Mouse (Mus musculus) forebrain, embryonic 12.5 days (tissue): ENCODE measurements around the gene Trim72. TPM values are rescaled to one million over a fixed set of nuclear protein-coding genes. Genes with fewer than 3 reads are reported as not detected.

Experiments used
- ATAC-seq: fragments of 200-750 bp; cut with Nextera tagmentation; 2 replicates; pipeline ENCODE4 v1.8.0; 2017; ENCODE audit warnings: moderate TSS enrichment; ENCODE audit not compliant: low FRiP score
- H3K27ac ChIP-seq: fragments of 300-500 bp; sonication (generic); 2 replicates; pipeline ENCODE4 v1.5.1; 2016; ENCODE audit warnings: mild to moderate bottlenecking
- H3K27me3 ChIP-seq: fragments of 300-500 bp; sonication (generic); 2 replicates; pipeline ENCODE4 v1.6.1; 2016; ENCODE audit warnings: mild to moderate bottlenecking
- H3K36me3 ChIP-seq: fragments of 300-500 bp; sonication (generic); replicated peaks from 2 replicates; pipeline ENCODE4 v1.6.1; 2016; ENCODE audit warnings: mild to moderate bottlenecking
- H3K4me1 ChIP-seq: fragments of 300-500 bp; sonication (generic); 2 replicates; pipeline ENCODE4 v1.6.1; 2016
- H3K4me2 ChIP-seq: fragments of 300-500 bp; sonication (generic); 2 replicates; pipeline ENCODE4 v1.6.1; 2016; ENCODE audit warnings: mild to moderate bottlenecking, moderate library complexity
- H3K4me3 ChIP-seq: fragments of 300-500 bp; sonication (generic); replicated peaks from 2 replicates; pipeline ENCODE4 v1.5.1; 2016; ENCODE audit warnings: mild to moderate bottlenecking
- H3K9ac ChIP-seq: fragments of 300-500 bp; sonication (generic); 2 replicates; pipeline ENCODE4 v1.6.1; 2016; ENCODE audit warnings: mild to moderate bottlenecking
- H3K9me3 ChIP-seq: fragments of 300-500 bp; sonication (generic); 2 replicates; pipeline ENCODE4 v1.6.1; 2016
- WGBS: fragments of 180-500 bp; shearing (Covaris S2); methylation state at CpG from one replicate; pipeline ENCODE4 v1.1.7; 2016; 5-methylcytosine and 5-hydroxymethylcytosine counted together
- polyA plus RNA-seq: library from polyadenylated mRNA; unstranded; fragments of >200 nt; fragmentation: Nextera tagmentation; extraction: Ambion mirVana; gene quantifications from 2 replicates; pipeline ENCODE4 v1.2.1, GENCODE M21; 2016

Trim72 gene
- not detected in 2 replicates for polyA plus RNA-seq

GRCm38 (mm10) chr7:128003688-128004087 lies at the start of gene Trim72:
TSS of gene Trim72 (plus strand) at chr7:128003949.
- Histone ChIP-seq H3K9me3 (no peaks in the 10 kb centered on the region), H3K4me1 (peaks cover 6% of the 10 kb centered on the region; the same call in 1 of the 2 replicates), H3K36me3 (no peaks in the 10 kb centered on the region), H3K4me2 (peak within 1 kb of the TSS; percentile 27), H3K27me3 (peaks cover 20% of the 10 kb centered on the region; the same call in 1 of the 2 replicates), H3K4me3 (no peak within 1 kb of the TSS), H3K27ac (no peak within 1 kb of the TSS), H3K9ac (no peak within 1 kb of the TSS)
- ATAC-seq: no peak
- 96% methylated on average over 2 of the region's 2 CpGs for WGBS

GRCm38 (mm10) chr7:127959364-127959763 lies 44.4 kb upstream of the Trim72 start:
- Histone ChIP-seq H3K9me3 (no peaks in the 10 kb centered on the region), H3K27ac (no peak overlapping the region), H3K4me2 (no peak overlapping the region), H3K9ac (no peak overlapping the region), H3K4me3 (no peak overlapping the region), H3K4me1 (no peaks in the 10 kb centered on the region), H3K27me3 (no peaks in the 10 kb centered on the region), H3K36me3 (no peaks in the 10 kb centered on the region)
- ATAC-seq: no peak
- WGBS: 69% methylated on average over 5 of the region's 5 CpGs

GRCm38 (mm10) chr7:127966371-127966918 lies 37.3 kb upstream of the Trim72 start:
- no peaks in the 10 kb centered on the region for H3K27me3 ChIP-seq
- H3K4me1 ChIP-seq: peaks cover 27% of the 10 kb centered on the region
- H3K4me2 ChIP-seq: peak overlapping the region; percentile 63
- H3K4me3 ChIP-seq: peak overlapping the region; percentile 97
- 13% methylated on average over 10 of the region's 10 CpGs for WGBS
- ATAC-seq: no peak
- H3K9me3 ChIP-seq: no peaks in the 10 kb centered on the region
- peak overlapping the region; percentile 98 for H3K27ac ChIP-seq
- H3K9ac ChIP-seq: peak overlapping the region; percentile 98
- H3K36me3 ChIP-seq: peaks cover 18% of the 10 kb centered on the region

GRCm38 (mm10) chr7:127967004-127967921 lies 36.5 kb upstream of the Trim72 start, which contains the start of gene Fus:
TSS of gene Fus (plus strand) at chr7:127967457.
- H3K4me3 ChIP-seq: peak within 1 kb of the TSS; percentile 97
- under 1% methylated on average over 87 of the region's 92 CpGs for WGBS
- H3K27ac ChIP-seq: peak within 1 kb of the TSS; percentile 98
- H3K4me1 ChIP-seq: peaks cover 27% of the 10 kb centered on the region
- no peaks in the 10 kb centered on the region for H3K9me3 ChIP-seq
- H3K27me3 ChIP-seq: no peaks in the 10 kb centered on the region
- peak within 1 kb of the TSS; percentile 98 for H3K9ac ChIP-seq
- H3K4me2 ChIP-seq: peak within 1 kb of the TSS; percentile 80
- H3K36me3 ChIP-seq: peaks cover 26% of the 10 kb centered on the region
- ATAC-seq: peak; percentile 94

- Histone ChIP-seq H3K4me2 (peak overlapping the region; percentile 80), H3K36me3 (peaks cover 35% of the 10 kb centered on the region), H3K4me3 (peak overlapping the region; percentile 97), H3K27ac (peak overlapping the region; percentile 98), H3K9ac (peak overlapping the region; percentile 98), H3K27me3 (no peaks in the 10 kb centered on the region), H3K9me3 (no peaks in the 10 kb centered on the region), H3K4me1 (peaks cover 27% of the 10 kb centered on the region)
- WGBS: under 1% methylated on average over 40 of the region's 42 CpGs
- ATAC-seq: peak; percentile 47; the same call in 1 of the 2 replicates
Observed at GRCm38 (mm10) chr7:127967922-127968828, 35.6 kb upstream of the Trim72 start.

- Histone ChIP-seq H3K27ac (no peak overlapping the region), H3K4me2 (no peak overlapping the region), H3K4me1 (peaks cover 12% of the 10 kb centered on the region), H3K36me3 (peaks cover 95% of the 10 kb centered on the region), H3K4me3 (no peak overlapping the region), H3K9me3 (no peaks in the 10 kb centered on the region), H3K9ac (no peak overlapping the region), H3K27me3 (no peaks in the 10 kb centered on the region)
- 87% methylated on average over 2 of the region's 2 CpGs for WGBS
- no peak for ATAC-seq
Observed at GRCm38 (mm10) chr7:127974413-127974930, 29.3 kb upstream of the Trim72 start.

GRCm38 (mm10) chr7:127978856-127979255 lies 24.9 kb upstream of the Trim72 start:
- no peak overlapping the region for H3K4me2 ChIP-seq
- H3K27me3 ChIP-seq: no peaks in the 10 kb centered on the region
- H3K36me3 ChIP-seq: peaks cover 97% of the 10 kb centered on the region
- 99% methylated on average over 2 of the region's 2 CpGs for WGBS
- no peaks in the 10 kb centered on the region for H3K9me3 ChIP-seq
- ATAC-seq: no peak
- H3K4me3 ChIP-seq: no peak overlapping the region
- no peak overlapping the region for H3K9ac ChIP-seq
- no peak overlapping the region for H3K27ac ChIP-seq
- H3K4me1 ChIP-seq: no peaks in the 10 kb centered on the region

- Histone ChIP-seq H3K4me2 (no peak overlapping the region), H3K4me3 (no peak overlapping the region), H3K27ac (no peak overlapping the region), H3K27me3 (no peaks in the 10 kb centered on the region), H3K9ac (no peak overlapping the region), H3K9me3 (no peaks in the 10 kb centered on the region), H3K36me3 (peaks cover 97% of the 10 kb centered on the region), H3K4me1 (no peaks in the 10 kb centered on the region)
- ATAC-seq: no peak
- WGBS: 89% methylated on average over 3 of the region's 3 CpGs
Observed at GRCm38 (mm10) chr7:127980606-127981005, 23.1 kb upstream of the Trim72 start.

GRCm38 (mm10) chr7:127988904-127989303 lies 14.8 kb upstream of the Trim72 start:
- ATAC-seq: no peak
- Histone ChIP-seq H3K36me3 (peaks cover 66% of the 10 kb centered on the region), H3K9me3 (no peaks in the 10 kb centered on the region), H3K4me1 (0 out of 2 replicates have a peak, but pooled peaks cover 4% of the 10 kb centered on the region), H3K4me2 (no peak overlapping the region), H3K9ac (no peak overlapping the region), H3K4me3 (no peak overlapping the region), H3K27me3 (no peaks in the 10 kb centered on the region), H3K27ac (no peak overlapping the region)
- WGBS: 91% methylated on average over 1 of the region's 1 CpGs

- H3K4me3 ChIP-seq: no peak overlapping the region
- H3K27ac ChIP-seq: peak overlapping the region; percentile 47; the same call in 1 of the 2 replicates
- no peak overlapping the region for H3K4me2 ChIP-seq
- no peak overlapping the region for H3K9ac ChIP-seq
- WGBS: 52% methylated on average over 6 of the region's 6 CpGs
- no peaks in the 10 kb centered on the region for H3K27me3 ChIP-seq
- peaks cover 37% of the 10 kb centered on the region for H3K36me3 ChIP-seq
- H3K4me1 ChIP-seq: 0 out of 2 replicates have a peak, but pooled peaks cover 4% of the 10 kb centered on the region
- peak; percentile 67 for ATAC-seq
- H3K9me3 ChIP-seq: no peaks in the 10 kb centered on the region
Observed at GRCm38 (mm10) chr7:127991643-127992487, 11.9 kb upstream of the Trim72 start.
